Mouse (Mus musculus): ENCODE results near the gene Ifitm10.

DNA sequence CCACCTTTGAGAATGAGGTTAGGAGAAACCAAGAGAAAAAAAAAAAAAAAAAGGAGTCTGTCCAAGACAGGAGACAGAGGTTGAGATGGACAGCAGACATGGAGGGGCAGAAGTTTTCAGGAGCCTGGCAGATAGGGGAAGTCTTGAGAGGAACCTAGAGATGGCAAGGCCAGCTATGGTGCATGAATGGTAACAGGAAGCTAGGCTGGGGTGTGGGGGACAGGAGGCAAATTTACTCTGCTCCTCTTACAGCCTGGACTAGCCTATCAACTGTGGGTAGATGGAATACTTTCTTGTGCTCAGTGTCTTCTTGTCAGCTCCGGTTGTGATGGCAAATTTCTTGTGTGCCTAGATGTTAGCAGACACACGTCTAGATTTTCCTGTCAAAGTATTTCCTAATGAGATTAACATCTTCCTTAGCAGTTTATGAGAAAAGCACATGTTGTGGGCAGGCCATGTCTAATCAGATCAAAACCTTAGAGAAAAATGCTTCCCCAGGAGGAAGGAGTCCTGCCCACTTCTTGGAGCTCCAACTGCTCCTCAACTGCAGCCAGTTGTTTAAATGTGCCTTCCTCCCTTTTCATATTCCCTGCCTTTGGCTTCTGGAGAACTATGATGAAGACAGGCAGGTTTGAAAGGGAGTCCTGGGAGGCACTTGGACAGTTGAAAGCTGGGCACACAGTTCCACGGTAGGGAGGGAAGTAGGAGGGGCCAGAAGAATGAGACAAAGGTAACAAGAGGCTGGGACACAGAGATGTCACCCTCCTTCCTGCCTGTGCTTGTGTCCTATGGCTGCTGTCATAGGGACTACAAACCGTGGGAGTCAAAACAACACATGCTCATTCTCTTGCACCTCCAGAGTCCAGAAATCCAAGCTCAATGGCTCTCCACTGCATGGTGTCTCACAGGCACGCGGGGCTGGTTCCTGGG lies 21.0 kb upstream of the Ifitm10 start:
- TF ChIP-seq CTCF (IDR thresholded peaks at IDR 0.05; ENCODE audit: extremely low read depth, insufficient read depth, insufficient read length, insufficient replicate concordance) (no peak), POLR2A (IDR thresholded peaks at IDR 0.05; ENCODE audit: low read depth, low read length) (no peak)

All from spleen, adult 2 months (tissue).